Mouse (Mus musculus) cerebellum, postnatal 14 days (tissue): ENCODE results near the gene Prap1.

ENCODE experiments used
- DNase-seq, 2 experiments: peaks; one replicate each; pipeline ENCODE4 v3.0.0; 2021; ENCODE audit warnings: mixed read lengths in 2 of 2

The Prap1 gene

DNA sequence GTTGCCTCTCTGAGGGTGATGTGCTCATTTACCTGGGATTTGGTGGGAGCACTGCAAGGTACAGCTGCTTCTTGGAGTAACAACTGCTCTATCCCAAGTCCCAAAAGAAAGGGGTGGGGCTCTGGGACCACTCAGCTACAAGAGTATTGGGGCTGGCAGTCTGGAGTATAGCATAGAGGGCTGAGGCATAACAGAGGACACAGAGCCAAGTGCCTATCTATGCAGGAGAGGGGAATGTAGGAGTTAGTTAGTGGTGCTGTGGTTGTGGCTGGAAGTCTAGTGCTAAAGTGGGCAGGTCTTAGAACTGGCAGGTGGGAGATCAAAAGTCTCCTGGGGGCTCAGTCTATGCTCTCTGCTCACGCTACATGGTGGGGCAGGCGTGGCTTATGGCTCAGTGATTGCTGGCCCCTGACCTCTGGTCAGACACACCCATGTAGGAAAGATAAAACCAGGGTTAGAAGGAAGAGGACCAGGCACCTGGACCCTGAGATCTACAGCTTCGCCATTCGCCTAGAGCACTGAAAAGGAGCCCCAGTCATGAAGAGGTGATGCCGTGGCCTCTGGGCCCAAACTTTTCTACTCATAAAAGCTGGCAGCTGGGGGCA lies at the start of gene Prap1:
Prap1 (plus strand) TSS at position 472 of the 605 bp plus-strand sequence.
- no peak for DNase-seq

DNA sequence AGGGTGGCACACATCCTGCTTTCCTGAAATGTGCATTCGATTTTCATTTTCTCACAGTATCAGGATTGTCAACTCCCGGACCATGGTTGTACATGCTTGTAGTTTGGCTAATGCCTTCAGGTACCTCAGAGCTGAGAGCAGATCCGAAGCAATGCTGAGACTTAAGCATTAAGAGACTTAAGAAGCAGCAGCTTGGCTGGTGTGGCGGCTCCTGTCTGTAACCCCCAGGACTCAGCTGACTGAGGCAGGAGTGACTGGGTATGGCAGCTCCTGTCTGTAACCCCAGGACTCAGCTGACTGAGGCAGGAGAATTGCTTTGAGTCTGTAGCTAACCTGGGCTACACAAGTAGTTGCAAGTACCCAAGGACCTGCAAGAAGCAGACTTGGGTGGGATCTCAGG lies 47.6 kb upstream of the Prap1 start:
- no peak for DNase-seq

DNA sequence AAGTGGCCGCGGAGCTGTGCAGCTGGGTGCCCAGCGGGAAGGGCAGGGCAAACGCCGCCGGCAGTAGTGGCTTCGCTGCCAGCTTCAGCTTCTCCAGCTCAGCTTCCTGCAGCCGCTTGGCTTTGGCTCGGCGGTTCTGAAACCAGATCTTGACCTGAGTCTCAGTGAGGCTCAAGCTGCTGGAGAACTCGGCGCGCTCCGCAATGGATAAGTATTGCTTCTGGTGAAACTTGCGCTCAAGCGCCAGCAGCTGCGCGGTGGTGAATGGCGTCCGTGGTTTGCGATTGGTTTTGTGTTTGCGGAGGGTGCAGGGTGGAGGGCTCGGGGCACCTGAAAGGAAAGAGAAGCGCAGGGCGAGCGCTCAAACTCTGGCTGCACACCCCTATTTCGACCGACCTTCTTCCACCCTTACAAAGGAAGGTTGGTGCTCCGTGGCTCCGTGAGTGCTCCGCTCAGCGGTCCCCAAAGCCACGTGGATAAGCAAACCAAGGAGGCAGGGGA lies 45.3 kb upstream of the Prap1 start:
- peak; percentile 29 to 36 for DNase-seq

DNA sequence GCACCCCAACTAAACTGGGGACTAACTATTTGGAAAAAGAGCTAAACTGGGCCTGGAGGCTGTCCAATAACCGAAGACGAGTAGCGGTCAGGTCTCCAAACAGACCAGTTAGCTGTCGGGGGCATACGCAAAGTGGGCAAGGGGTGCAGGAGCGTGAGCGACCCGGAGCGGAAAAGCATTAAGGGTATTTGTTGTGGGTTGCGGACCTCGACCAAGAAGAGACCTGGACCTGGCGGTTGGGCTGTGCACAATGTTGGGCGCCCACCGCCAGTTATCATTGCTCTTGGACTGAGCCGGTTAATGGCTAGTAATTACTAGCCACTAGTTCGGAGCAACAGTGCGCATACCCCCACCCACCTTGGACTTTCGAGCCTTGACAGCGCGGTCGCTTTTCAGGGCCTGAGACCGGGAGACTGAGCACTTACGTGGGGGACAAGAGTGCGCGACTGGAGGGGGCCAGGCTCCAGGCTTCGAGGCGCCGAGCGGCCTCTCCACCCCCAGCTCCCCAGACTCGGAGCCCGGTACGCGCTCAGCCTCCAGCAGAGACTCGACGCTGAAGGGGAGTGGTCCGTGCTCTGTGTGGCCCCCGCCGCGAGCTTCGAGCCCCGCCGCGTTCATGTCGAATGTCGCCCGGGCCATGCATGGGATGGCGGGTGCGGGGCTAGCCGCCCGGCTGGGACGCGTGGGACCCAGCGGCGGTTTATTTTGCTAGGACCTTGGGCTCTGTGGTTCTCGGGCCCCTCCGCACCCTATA lies 44.7 kb upstream of the Prap1 start, which contains the start of gene Msx3:
Msx3 (minus strand) TSS at position 729 of the 754 bp plus-strand sequence.
- no peak for DNase-seq

DNA sequence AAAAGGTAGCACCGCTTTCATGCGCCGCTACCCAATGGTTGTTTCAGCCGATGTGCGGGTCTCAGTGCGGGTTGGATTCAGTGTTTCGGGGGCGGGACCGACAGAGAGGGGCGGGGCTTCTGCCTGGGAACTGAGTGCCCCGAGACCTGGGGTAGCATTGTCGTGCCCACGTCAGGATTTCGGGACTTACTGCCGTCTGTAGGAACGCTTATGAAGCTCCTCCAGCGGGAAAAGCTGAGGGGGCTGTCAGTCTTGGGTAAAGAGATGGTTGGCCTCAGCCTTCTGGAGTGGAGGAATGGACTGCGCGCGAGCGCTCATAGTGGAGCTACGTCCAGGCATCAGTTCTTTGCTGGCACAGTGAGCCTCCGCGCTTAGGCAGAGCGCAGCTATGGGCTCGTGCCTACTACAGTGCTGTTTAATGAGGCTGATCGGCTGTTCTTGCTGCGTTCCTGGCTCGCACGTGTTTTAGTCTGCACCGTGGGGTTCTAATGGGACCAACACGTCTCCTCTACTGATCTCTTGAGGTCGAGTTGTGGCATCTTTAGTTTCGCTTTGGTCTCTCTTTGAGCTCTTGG lies 44.0 kb upstream of the Prap1 start:
- DNase-seq = peak; percentile 36 to 38

DNA sequence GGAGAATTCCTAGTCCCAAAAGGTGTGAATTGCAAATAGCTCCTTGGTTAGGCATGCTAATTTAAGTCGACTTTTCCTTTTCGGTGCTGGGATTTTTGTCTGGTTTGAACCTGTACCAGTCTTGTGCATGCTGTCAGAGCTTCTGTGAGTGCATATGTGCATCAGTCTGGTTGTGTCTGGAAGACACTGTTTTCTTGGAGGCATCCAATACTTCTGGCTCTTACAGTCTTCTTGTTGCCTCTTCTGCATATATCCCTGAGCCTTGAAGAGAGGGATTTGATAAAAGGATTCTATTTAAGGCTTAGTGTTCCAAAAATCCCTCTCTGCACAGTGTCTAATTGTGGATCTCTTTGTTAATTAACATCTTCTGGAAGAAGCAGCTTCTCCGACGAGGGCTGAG lies 39.1 kb upstream of the Prap1 start:
- no peak for DNase-seq

DNA sequence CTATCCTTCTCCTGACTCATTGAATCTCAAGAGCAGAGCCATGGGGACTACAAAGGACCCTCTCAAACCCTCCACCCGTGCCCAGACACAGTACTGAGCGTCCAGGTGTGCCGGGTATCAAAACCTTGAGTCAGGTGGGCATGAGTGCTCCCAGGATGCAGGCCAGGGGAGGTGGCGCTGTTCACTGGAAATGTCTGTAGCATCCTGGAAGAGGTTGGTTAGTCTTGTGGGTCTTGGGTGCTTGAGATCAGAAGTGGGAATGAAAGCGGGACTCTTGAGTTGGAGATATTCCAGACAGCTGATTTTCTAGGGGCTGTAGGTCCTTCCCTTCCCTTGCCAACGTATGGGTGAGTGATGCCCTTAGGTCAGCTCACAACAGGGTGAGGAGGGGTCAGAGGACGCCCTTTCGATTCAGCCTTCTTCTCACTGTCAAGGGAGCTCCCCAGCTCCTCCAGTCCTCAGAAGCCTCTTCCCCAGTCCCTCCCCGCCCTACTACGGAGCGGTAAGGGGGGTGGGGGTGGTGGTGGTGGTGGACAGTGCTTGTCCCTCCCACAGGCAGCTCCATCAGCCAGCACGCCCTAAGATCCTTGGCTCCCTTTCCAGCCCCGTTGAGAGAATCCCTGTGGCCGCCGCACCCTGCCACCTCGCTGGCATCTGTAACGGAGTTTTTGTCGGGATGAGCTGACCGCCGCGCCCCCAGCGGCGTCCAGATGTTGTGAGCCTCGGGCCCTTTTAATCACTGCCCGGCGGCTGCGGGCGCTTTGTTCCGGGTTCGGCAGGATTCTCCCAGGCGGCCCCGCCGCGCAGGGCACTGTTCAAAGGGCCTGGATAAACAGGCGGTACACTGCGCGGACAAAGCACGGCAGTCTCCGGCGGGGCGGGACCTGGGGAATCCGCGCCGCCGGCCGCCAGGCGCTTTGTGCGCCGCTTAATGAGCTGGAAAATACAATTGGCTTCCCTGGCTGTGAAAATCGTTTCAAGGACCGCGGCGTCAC lies 35.5 kb upstream of the Prap1 start:
- DNase-seq = peak in 1 of 2 experiments; percentile 47

DNA sequence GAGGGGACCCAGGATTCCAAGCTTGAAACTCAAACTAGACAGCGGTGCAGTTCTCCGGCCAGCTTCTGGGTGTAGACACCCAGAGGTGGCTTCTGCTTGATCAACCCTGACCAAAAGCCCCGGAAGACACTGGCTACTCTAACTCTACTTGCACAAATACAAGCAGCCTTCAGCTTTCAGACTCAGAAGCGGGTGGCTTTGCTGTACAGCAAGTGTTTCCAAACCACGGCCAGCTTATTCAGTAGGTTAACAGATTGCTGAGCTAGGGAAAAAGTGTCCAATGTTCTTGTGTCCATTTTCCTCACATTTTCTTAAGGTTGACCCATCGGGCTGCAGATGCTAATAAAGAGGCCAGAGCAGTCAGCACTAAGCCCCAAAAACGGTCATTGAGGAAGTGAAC lies 34.7 kb upstream of the Prap1 start:
- no peak for DNase-seq

DNA sequence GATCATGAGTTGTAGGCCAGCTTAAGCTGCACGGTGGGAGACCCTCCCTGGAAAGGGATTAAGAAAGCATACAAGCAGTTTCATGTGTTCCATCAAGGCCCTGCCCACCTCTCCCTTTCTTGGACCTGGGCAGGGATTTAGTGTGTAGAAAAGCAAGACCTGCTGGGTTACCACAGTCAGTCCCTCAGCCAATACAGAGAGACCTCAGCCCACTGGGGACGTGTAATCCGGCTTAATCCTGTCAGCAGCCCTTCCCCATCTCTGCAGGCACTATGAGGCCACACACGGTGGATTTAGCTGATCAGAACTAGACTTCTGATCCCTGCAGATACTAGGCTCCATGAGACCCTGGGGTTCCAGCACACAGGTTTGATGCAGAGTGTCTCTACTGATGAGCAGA lies 33.6 kb upstream of the Prap1 start:
- DNase-seq = no peak

DNA sequence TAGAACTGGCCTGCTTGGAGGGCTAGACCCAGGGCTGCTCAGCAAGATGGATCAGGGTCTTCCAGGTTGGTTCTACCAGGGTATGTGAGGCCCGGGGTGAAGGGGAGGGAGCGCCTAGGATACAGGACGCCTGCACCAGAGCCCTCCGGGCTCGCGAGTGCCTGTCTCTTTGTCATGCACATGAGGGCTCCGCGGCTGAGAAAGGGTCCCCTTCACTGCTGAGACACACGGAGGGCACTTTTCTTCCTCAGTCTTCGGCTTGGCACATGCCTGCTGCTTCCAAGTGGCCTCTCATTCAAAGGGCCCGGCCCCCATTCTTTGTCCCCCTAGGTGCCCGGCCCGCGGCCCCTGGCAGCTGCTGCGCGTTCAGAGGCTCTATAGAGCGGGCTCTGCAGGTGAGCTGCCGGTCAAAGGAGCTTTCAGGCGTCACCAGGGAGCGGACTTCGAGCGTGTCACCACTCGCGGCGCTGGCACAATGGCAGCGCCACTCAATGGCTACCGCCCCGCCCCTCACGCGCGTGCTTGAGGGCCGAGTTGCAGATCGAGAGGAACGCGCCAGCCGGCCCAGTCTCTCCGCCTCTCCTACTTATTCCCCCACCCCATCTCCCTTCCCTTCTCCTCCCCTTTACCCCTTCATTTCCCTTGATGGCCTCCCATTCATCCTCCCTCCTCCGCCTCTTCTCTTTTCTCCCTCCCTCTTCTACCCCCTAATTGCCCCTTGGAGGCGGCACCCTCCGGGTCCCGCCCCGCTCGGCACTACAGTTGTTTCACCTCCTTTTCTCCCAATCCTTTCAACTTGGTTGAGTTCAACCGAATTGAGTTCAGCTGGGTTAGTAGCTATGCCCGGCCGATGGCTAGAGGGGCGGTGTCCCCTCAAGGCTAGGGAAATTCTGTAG lies 32.0 kb upstream of the Prap1 start:
- peak in 1 of 2 experiments; percentile 51 for DNase-seq

DNA sequence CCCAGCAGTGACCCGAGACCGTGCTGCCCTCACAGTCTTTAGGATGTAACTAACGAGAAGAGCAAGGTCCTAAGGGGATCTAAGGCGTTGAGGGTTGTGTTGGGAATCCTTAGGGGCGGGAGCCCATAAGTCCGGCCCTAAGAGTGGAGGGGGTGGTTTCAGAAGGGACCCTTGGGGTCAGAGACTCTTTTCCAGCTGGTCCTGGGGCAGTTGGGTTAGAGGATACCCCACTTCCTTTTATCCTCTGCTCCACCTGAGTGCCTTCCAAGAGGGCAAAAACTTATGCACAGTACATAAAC lies 31.4 kb upstream of the Prap1 start:
- DNase-seq = no peak

DNA sequence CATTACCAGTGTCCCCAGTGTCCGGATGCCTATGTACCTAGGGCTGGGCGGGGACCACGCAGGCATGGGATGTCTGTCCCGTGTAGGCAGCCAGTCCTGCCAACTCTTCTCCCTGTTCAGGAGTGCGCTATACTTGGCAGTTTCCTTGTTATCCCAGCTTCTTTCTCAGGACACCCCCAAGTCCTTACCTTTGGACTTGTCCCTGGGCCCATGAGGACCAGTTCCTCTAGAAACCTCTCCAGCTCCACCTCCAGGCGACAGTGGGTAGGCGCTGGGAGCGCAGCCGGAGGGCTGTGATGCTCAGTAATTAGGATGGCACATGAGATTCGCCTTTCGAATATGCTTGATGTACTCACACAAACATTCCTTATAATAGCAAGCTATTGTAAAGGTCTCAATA lies 30.9 kb upstream of the Prap1 start:
- peak in 1 of 2 experiments; percentile 61 for DNase-seq

DNA sequence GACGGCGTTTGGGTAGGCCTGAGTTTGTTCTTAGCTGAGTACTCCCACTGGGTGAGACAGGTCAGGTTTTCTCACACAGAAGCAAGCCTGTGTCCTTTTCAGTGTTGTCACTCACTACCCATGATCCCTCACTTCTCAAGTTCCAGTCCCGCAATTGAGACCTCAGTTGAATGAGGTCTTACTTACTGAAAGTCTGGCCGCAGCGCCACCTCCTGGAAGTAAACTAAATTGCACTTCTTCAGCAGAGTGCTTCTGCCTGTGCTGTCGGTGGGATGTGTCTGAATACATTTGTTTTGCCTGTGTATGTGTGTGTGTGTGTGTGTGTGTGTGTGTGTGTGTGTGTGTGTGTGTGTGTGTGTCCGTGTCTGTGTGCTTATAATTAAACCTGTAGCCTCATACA lies 30.1 kb upstream of the Prap1 start:
- DNase-seq = peak; percentile 79 to 90

DNA sequence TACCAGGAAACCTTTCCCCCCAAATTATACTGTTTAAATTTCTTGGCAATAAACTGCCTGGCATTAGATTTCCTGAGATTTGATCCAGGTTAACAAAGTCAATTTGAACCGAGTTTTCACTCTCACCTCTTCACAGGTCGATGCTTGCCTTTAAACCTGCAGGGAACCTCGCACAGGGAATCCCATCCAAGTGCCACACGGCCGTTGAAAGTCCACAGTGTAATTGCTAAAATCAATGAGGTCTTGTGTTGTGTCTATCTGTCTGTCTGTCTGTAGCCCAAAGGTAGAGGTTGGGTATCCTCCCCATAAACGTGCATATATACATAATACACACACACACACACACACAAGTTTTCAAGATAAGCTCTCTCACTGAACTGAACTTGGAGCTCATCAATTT lies 25.8 kb upstream of the Prap1 start:
- DNase-seq = no peak

DNA sequence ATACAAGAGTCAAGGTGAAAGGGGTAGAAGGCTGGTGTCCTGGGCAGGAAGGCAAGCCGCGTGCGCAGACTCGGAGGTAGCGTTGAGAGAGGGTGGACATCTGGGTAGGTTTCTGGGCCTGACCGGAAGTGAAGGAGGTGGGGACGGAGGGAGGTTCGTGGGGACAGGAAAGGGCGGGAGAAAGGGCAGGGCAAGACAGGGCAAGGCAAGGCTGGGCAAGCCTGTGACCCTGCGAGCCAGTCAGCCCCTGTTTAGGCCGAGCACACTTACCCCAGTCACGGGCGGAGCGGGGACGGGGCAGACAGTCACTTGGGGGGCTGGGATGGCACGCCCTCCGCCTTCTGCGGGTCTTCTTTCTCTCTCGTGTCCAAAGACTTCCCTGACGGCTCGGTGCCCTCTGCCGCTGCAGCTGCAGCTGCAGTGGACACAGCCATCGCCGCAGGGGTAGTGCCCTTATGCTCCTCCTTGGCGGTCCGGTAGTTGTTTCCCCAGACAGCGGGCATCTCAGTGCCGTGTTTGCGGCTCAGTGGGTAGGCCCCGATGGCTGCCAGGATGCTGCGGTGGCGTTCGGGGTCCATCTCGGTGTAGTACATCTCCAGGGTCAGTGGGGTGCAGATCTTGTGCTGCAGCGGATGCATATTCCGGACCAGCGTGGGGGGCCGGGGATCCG lies 23.0 kb upstream of the Prap1 start:
- DNase-seq = no peak

DNA sequence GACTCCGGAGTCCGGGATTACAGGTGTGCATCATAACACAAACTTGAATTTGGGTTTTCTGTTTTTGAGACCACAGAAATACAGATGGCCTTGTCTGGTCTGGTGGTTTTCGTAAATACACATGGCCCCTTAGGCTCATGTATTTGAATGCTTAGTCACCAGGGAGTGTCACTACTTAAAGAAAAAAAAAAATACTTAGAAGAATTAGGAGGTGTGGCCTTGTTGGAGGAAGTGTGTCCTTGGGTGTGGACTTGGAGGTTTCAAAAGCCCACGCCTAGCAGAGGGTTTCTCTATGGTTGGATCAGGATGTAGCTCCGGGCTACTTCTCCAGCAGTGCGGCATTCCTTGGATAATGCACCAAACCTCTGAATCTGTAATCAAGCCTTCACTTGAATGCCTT lies 15.5 kb upstream of the Prap1 start:
- no peak for DNase-seq

DNA sequence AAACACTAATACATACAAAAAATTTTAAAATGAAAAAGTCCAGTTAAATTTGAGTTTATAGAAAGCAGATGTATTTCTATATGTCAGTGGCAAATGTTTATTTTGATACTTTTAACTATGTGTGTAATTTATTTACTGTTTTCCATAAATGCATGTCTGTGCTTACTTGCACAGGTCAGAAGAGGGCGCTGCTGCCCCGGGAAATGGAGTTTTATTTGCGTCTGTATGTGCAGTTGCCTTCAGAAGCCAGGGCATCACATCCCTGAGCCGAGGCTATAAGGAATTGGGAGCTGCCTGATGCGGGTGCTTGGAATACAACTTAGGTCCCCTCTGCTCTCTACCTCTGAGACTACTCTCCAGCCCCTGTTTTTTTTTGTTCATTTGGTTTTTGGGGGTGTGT lies 14.5 kb upstream of the Prap1 start:
- peak; percentile 87 to 88 for DNase-seq

DNA sequence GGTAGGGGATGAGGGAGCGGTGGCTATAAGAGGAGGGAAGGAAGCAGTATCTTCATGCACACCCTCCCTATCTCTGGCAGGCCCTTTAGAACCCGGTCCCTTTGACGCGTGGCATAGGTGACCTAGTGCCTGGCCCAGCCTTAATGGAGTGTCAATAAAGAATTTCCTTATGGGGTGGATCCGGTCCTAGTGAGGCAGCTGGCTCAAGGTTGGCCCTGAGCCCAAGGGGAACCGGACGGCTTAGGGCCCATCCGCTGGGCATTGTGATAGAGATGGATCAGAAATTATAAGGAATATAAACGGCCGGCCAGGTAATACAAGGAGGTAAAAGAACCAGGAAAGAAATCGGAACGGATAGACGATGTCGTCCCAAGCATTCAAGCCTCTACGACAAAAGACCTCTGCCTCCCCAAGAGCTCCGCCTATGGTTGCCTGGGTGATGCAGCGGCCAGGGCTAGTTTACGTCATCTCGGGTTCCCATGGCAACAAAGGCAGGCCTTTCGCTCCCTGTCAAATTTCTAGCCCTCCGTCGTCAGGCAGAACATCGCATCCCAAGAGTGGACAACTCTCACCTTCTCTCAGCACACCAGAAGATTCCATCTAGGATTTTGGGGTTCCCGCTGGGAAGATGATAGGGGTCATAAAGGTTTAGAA lies 12.6 kb upstream of the Prap1 start:
- DNase-seq = peak; percentile 92 to 95

DNA sequence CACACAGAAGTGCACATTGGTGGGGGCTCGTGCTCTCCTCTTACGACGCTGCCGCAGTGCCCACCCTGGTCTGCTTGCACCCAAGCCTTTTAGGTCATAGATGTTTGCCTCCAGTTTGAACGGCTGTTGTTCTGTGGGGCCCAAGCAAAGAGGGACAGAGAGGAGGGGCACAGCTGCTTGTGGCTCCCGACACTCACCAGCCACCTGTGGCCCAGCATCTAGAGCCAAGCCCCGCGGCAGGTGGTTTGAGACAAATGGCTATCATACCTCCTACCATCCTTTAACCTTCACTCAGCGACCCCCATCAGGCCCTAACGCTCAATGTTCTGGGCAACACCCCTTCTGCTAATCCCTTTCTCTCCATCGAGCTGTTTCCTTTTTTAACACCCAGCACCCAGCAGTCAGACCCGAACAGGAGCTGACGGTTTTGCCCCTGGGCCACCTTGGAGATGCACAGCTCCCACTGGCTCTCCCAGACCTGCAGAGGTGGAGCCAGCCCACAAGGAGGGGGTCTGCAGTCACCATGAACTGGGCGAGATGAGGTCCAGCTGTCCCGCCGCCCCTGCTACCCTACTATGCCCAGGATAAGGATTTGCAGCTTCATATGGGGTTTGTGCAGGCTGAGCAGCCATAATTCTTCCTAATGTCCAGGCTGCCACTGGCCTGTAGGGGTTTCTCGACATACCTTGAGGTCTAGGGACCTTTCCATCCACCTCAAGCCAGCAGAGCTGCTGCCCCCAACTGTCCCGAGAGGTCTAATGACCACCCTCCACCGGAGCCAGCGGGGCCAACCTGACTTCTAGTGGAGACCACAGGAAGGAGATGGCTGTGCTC lies 11.6 kb upstream of the Prap1 start:
- peak; percentile 60 to 63 for DNase-seq

DNA sequence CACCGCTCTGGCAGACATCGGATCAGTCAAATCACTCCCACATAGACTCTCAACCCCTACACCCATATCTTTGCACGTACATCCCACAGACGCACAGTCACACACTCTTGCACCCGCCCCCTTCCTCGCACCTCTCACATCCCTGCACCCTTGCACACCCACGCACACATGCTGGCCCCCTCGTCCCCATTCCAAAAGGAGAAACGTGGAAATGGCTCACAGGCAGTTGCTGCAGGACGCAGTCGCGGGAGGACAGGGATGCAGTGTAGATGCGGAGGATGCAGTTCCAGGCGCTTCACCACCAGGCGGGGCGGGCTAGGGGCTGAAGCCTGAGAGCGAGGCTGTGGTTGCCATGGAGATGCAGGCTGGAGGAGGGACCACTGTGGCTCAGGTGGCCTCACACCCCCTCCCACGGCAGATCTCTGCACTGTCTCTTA lies 10.9 kb upstream of the Prap1 start, which contains the start of gene Caly:
Caly (minus strand) TSS at position 307 of the 437 bp plus-strand sequence.
- DNase-seq = peak; percentile 86 to 94
